Mouse (Mus musculus) right cerebral cortex, postnatal 10 days (tissue): ENCODE measurements around the gene Ccdc14.
A peak's percentile ranks its signal among the peaks of the same experiment; 100 is the strongest.
"Not testable (repeated sequence)": the region's sequence is repeated elsewhere in the genome, so short reads cannot be mapped to it uniquely, and the experiment has no call there.

ENCODE experiments used
- DNase-seq, 2 experiments: peaks; one replicate each; pipeline ENCODE4 v3.0.0; 2021; ENCODE audit warnings: low spot score in 2 of 2

Gene Ccdc14

DNA sequence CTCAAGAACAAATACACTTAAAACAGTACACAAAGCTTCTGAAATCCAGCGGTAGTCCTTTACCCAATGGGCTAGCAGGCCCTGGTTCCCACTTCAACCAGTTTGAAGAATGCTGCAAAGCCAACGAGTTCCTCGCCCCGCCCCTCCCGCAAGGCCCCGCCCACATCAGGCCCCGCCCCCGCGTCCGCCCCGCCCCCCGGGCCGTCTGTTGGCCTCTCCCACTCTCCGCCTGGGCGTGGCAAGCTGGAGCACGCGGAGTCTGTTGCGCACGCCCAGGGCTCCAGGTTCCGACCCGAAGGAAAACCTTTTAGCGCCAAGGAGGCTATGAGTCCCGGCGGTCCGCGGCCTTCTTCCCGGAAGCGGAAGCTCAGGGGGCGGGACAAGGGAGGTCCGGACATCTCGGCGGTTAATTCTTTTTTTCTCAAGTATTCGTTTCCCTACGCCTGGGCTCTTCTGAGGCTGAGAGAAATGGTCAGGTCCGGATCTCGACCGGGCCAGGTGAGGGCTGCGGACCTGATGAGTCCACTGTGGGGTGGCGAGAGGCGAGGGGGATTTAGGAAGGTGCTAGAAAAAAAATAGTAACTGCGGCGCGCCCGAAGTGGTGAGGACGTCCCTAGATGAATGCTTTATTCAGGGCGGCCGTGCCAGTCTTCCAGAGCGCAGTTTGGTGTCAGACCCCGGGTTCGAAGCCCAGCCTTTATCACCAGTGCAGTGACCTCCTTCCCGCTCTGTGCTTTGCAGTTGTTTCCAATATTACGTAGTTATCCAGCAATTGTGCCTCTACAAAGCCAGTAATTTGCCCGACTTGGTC, at the start of gene Ccdc14:
Gene Ccdc14, plus strand, starts transcription at position 283 of the 811 bp plus-strand sequence.
- peak; percentile 88 to 89 for DNase-seq

DNA sequence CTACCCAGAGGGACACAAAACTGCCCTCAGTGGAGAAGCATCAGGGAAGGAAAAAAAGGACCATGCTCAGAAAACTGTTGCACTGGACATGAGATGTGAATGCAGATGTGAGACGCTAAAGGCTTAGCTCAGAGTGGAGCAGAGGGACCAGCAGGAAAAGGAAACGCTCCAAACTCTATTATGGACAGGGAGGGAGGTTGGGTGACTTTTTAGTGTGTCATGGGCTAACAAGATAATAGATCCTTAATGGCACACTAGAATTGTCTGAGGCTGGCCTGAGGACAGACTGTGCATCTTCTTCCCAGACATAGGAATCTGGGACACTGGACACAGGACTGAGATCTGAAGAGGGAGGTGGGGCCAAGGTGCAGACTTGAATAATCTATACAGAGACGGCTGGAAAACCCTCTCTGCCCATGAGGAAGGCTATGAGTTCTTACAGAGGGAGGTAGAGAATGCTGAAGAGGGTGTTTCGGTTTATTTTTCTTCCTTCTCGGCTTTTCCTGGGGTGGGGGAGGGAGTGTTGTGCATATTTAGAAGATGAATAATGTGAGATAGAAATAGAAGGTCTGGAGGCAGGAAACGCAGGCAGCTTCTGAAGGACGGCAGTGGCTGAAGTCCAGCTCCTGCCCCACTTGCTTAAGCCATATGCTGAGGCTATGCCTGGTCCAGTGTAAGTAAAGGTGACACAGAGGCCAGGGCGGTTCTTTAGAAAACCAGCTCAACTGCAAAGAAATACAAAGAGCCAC, 46.7 kb upstream of the Ccdc14 start:
- DNase-seq: peak; percentile 63 to 76

DNA sequence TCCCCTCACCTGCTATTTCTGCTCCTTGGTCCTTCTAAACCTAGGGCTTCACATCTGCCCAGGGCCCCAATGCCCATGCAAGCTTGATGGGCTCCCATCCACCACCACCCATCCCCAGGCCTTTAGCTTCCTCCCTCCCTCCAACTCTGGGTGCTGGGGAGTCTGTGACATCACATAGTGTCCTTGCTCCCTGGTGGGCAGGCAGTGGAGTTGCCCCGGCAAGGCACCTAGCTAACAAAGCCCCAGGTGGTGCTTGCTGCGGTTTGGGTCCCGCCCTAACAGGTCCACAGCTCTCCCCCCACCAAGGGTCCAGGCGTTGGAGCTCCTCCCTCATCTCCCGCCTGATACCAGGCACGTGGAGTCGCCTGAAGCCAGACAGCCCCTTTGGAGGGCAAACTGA, 40.8 kb upstream of the Ccdc14 start, which contains the start of gene Ropn1:
Gene Ropn1, plus strand, starts transcription at position 301 of the 400 bp plus-strand sequence.
- no peak for DNase-seq

DNA sequence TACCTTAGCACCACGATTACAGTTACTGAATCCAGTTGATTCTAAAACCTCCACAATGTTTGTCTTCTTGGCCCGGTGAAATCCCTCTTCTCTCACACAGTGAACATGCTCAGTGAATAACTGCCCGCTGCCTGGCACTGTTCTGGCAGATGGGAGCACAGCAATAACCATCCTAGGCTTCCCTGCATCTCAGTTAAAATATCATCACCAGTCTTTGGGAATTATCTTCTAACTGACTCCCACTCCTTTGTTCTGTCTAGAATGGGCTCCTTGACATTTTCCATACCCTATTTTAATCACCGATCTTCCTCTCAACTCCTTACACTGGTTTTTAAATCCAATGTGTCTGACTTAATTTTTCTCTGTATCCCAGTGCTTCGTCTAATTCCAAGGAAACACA, 37.4 kb upstream of the Ccdc14 start:
- DNase-seq: no peak

DNA sequence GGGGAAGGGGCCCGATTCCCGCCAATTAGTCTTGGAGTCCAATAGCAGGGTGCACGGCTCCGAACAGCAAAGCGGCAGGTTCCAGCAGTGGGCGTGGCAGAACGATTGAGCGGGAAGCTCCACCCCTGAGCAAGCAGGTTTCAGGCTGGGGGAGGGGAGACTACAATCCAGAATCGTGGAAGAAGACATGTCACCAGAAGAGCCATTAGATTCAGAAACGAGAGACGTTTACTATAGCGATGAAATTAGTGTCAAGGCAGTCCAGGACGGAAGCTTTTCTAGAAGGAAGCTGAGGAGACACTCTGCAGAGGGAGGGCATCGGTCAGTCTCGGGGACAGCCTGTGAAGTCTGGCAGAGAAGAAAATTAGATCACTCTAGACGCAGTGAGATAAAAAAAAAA, 32.9 kb upstream of the Ccdc14 start:
- peak; percentile 68 to 70 for DNase-seq

DNA sequence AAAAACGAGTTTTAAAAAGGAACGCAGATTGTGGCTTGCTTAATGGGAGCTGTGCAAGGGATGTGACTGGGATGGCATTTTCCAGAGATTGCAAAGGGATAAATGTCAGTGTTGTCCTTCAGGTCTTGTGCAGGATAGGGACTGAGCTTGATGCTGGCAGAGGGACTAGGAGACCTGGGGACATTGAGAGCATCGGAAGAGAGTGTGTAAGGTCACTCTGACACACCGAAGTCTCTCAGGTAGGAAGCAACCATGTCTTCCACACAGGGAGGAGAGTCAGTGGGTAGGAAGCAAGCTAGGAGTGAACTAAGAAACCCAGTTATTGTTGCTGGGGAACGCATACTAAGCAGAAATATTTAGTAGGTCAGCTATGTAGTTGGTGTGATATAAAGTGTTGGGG, 32.4 kb upstream of the Ccdc14 start:
- DNase-seq: no peak

DNA sequence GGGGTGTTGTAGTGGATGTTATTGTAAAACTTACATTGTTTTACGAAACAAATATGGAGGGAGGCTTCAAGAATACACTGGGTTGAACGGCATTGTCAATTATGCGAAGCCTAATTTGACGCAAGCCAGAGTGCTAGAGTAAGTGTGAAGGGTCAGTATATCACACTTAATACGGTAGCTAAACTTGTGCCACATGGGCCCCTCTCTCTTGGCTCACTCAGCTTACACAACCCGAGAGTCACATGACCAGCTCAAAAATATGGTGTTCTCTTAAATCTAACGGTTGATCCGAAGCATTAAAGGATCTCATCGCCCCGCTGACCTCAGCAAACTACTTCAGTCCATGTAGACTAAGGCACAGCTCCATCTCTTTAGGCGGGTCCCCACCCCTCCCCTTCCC, 32.0 kb upstream of the Ccdc14 start:
- DNase-seq: no peak

DNA sequence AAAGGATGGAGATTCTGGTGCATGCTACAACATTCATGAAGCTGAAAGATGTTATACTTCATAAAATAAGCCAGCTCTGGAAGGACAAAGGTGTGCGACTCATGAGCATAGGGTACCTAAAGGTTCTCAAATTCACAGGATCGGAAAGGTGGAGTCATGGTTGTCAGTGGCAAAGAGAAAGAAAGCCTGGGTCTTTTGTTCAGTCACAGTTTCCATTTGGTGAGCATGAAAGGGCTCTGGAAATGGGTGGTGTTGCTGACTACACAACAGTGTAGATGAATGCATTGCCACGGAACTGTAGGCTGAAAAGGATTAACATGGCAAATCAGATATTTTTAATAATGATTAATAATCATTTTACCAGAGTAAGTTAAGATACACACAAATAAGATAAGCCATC, 25.9 kb upstream of the Ccdc14 start:
- no peak for DNase-seq

DNA sequence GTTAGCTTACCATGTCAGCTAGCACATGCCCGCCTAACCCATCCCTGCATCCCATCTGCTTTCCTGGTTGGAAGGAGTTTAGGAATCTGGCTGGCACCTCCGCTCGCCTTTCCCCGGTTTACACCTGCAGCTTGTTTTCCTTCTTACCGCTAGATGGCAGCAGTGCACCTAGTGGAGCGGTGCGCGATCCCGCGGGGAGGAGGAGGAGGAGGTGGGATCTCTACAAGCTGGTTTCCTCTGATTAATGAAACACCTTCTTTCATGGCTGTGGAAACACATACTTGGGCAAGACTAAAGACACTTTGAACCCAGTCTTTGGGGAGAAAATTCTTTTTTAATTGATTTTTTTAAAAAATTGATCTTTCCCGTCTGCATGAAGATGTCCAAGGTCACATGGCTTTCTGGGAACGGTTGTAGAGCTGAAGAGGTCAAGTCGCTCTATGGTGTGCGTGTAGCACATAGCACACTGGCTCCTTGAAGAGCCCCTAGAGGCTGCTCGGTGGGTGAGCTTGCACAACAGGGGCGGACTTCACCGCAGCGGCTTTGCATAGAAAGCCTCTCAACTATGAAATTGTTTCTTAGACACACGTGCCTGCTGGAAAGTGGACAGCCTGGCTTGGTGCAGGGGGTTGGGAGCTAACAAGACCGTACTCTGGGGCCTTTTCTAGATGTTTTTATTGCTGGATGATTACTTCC, 23.2 kb upstream of the Ccdc14 start:
- peak; percentile 83 to 85 for DNase-seq

DNA sequence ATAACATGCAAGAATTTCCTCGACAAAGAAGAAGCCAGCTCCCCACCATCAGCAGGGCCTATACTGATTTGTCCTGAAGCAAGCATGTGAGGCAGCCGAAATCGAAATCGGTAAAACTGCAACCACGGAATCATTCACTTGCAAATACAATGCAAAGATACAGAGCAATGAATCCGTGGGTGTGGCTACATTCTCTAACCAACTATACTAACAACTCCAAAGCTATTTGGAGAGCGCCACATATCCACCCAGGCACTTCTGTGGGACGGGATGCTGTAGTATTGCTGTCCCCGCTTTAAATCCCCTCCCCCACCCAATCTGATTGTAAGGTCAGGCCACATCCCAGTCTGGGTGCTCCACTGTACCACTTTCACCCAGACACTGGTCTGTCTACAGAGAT, 22.1 kb upstream of the Ccdc14 start:
- no peak for DNase-seq

DNA sequence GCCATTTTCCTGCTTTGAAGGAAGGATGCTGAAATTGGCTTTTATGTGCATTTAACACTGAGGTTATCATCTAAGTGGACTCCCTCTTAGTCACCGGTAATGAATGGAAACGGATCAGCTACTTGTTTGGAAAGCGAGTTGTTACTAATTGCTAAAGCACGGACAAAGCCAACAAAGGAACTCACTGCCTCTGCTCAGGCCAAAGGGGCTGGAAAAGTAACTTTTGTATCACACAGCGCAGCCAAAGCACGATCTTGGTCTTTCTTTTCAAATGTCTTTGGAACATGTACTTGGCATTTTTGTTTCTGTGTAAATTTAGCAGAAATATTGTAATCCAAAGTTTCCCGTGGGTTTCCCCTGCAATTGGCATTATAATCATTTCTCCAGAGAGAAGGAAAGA, 18.4 kb upstream of the Ccdc14 start:
- no peak for DNase-seq

DNA sequence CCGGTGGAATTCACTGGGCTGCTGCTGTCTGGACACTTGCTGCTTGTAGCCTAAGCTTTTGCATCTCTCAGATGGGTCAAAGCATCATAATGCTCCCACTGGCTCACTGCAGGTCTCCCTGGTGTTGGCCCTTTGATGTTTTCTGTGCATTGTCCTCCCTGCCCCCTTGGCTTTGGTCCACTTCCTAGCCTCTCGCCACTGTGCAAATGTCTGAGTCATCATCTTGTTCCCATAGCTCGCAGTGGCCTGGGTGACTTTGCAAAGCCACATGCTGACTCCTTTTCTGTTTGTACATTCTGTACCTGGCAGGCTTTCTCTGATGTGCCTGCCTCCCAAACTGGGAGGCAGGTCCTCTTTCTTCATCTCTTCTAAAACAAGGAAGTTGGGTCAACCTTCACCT, 17.6 kb upstream of the Ccdc14 start:
- no peak for DNase-seq

DNA sequence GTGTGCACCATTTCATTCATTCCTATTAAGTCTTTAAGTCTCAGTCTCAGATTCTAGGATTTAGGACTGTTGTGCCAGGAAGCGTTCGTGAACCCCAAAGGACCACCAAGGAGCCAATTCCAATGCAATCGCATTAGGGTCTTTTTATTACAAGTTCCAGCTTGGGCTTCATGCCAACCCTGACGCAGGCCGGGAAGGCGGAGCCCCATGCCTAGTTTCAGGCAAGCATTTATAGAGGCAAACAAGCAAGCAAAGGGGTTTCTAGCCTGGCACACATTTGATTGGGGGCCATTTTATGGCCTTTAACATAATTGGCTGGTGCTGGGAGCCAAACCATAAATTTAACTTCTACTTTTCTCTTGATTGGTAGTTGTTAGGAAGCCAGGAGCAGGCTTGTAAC, 16.1 kb upstream of the Ccdc14 start:
- DNase-seq: no peak

DNA sequence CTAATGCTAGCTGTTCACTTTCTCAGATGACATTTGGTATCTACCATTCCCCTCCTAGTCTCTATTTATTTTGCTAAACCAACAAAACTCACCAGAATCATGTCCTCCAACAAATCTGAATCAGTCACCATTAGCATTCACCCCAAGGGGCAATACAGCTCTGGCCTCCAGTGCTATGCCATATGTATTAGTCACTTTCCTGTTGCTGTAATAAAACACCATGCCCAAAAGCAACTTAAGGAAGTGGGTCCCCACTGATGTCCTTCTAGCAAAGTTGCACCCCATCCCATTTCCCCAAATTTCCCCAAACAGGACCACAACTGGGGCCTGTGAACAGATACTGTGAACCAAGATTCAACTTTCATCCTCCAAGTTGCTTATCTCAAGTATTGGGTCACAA, 8.6 kb upstream of the Ccdc14 start:
- DNase-seq: no peak

DNA sequence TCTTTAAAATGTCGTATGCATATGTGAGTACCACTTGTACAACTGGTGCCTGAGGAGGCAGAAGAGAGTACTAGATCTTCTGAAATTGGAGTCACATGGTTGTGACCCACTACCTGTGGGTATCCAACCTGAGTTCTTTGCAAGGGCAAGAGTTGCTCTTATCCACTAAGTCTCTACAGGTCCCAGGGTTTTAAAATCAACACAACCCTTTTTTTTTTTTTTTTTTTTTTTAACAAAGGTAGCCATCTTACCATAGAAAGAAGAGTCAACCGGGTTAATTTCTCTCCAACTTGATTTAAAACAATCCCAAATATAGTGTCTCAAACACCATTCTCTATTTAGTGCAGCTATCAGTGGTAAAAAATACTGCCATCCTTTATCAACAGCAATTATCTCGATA, 537 bp upstream of the Ccdc14 start:
- DNase-seq: no peak

DNA sequence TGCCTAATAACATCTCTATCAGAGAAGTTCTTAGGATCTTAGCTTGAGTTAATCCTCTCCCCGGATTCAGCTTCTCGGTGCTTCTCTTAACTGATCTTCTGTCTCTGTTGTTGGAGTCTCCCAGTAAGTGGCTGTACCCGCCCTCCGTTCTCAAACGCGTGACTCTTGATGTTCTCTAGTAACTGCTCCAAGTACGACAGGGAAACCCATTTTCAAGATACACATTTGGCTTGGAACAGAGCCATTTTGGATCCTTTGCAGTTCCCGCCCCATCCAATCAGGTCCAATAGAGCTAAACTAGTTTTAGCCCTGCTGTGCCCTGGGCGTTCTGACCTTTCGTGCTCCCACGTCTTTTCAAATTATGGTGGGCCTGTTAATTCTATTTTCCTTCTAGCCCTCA, 740 bp downstream of the Ccdc14 start:
- no peak for DNase-seq

DNA sequence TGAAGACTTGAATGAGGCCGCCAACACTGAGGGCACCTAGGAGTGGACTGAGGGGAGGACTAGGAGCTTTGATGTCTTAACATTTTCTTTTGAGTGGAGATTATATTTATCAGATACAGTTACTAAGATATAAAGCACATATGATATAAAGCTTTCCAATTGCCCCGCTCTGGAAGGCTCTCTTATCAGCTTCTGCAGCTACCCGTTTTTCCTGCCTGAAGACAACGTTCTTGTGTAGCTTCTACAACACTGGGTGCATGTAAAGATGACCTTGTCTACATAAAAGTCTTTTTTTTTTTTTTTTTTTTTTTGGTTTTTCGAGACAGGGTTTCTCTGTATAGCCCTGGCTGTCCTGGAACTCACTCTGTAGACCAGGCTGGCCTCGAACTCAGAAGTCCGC, 4.1 kb downstream of the Ccdc14 start:
- no peak for DNase-seq

DNA sequence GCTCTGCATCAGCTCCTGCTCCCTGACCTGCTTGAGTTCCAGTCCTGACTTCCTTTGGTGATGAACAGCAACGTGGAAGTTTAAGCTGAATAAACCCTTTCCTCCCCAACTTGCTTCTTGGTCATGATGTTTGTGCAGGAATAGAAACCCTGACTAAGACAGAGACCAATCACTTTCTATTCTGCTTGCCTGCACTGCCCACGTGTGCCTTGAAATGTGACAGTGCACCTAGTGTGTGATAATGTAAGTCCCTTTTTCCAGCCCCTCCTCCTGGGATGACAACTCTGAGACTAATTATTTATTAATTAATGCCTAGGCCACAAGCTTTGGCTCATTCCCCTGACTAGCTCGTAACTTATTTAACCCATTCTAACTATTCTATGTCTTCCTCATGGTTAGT, 8.3 kb downstream of the Ccdc14 start:
- not testable (repeated sequence) for DNase-seq

DNA sequence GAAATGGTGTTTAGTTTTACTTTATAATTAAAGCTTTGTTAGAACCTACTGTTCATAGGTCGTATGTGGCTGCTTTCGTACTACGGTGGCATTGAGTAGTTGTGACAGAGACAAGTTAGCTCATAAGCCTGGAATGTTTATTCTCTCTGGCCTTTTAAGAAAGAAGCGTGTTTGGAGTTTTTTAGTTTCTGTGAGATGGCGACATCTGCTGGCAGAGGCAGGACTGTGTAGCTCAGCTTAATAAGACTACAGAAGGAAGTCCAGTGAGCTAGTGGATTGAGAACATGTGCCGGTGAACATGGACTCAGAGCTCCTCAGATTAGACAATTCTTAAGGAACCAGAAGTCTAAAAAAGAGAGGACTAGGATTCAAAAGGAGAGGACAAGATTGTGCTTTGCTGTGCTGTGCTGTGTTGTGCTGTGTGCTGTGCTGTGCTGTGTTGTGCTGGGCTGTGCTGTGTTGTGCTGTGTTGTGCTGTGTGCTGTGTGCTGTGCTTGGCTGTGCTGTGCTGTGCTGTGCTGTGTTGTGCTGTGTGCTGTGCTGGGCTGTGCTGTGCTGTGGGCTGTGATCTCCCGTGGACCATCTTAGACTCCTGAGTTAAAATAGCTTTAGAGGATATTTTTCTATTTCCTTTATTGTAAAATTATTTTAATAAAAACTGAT, 9.9 kb downstream of the Ccdc14 start:
- DNase-seq: peak; percentile 83 to 86

DNA sequence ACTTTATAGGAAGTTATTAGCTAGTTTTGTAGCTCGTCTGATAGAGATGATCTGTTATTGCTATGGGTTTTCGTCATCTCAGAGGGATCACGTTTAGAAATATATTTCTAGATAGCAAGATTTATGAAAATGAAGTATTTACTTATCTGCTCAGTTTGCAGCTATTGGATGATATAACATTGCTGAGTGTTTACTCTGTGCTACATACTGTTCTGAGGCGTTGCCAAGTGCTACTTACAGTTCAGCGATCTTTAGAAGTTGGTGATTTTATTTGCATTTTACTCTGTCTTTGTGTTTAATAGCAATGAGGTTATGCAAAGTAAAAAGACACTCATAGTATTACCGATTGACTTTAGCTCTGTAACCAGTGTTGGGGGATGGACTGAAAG, 10.4 kb downstream of the Ccdc14 start:
- DNase-seq: no peak

DNA sequence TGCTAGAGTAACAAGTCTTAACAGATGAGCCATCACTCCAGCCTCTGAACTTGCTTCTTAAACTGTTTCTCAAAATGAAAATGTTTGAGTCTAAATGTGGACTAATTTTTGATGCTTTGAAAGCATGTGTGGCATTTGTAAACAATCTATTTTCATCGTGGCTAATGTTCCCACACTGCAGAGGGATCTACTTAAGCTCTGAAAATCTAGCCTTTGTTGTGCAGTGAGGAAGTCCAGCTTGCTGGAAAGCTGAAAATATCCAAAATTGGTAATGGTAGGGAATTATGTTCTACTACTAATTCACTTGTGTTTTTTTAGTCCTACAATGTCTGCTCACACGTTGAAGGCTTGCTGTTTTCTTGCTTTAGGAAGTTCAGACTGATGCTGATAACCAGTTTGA, 15.6 kb downstream of the Ccdc14 start:
- no peak for DNase-seq

DNA sequence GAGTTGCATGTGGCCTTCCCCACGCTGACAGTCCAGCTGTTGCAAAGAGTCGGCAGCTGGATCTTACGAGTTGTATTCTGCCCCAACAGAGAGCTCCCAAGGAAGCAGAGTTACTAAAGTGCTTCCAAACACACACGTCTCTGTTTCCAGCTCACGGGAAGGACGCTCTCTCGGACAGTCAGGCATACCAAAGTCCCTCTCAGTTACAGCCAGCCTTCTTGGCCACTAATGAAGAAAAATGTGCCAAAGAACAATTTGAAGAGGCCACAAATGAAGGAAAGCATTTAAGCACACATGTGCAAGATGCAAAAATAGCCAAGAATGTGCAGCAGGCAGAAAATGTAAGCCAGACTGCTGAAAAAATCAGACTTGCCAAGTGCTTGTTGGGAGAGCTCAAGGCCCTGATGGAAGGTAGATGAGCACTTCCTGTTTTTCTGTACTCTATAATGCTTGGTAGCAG, 16.1 kb downstream of the Ccdc14 start:
- no peak for DNase-seq
